8 mouse cellular contexts compared by ENCODE assay signal in genomic region chr19:47936938-47937337, GRCm38 (mm10). TPM values are rescaled to one million over a fixed set of nuclear protein-coding genes. Genes with fewer than 3 reads are reported as not detected.
DNase-seq lines count a peak whose midpoint lies in the region; ATAC-seq and TF ChIP-seq lines count a peak whose summit lies in the region.

No protein-coding gene starts in this region.

- intact Hi-C loops in heart, postnatal 36 days (cut with DNase I): no loop called here

- H3K36me3 ChIP-seq in heart, embryonic 16.5 days (ENCODE audit: control insufficient read depth, insufficient read depth): no peaks in the 10 kb centered on the region
- H3K36me3 ChIP-seq in forebrain, embryonic 10.5 days (replicated peaks): no peaks in the 10 kb centered on the region
- no peaks in the 10 kb centered on the region for H3K36me3 ChIP-seq in limb, embryonic 10.5 days
- H3K36me3 ChIP-seq in midbrain, postnatal 0 days (ENCODE audit: insufficient read depth, low read length): no peaks in the 10 kb centered on the region

- peak overlapping the region; percentile 47 for H3K4me3 ChIP-seq in heart, embryonic 16.5 days (ENCODE audit: low read length)
- peak overlapping the region; percentile 48; the same call in 1 of the 2 replicates for H3K4me3 ChIP-seq in forebrain, embryonic 10.5 days
- H3K4me3 ChIP-seq in limb, embryonic 10.5 days: peak overlapping the region; percentile 44
- H3K4me3 ChIP-seq in midbrain, postnatal 0 days (ENCODE audit: low read depth, low read length): peak overlapping the region; percentile 36; the same call in 1 of the 2 replicates

- no peak for ATAC-seq in heart, embryonic 16.5 days (replicated peaks; ENCODE audit: extremely low read depth, insufficient read depth, low FRiP score)
- ATAC-seq in midbrain, postnatal 0 days (ENCODE audit: low FRiP score): no peak

- no peak overlapping the region for H3K27ac ChIP-seq in heart, embryonic 16.5 days (ENCODE audit: low read length)
- no peak overlapping the region for H3K27ac ChIP-seq in forebrain, embryonic 10.5 days
- H3K27ac ChIP-seq in limb, embryonic 10.5 days: no peak overlapping the region
- 0 out of 2 replicates have a peak overlapping the region, but pooled peaks have one; percentile 32 for H3K27ac ChIP-seq in midbrain, postnatal 0 days (ENCODE audit: low read depth, low read length)

- peak overlapping the region; percentile 83 for H3K4me2 ChIP-seq in heart, embryonic 16.5 days (ENCODE audit: low read depth, low read length)
- peak overlapping the region; percentile 69 for H3K4me2 ChIP-seq in midbrain, postnatal 0 days (ENCODE audit: low read depth, low read length, poor library complexity, severe bottlenecking)

- WGBS in heart, embryonic 16.5 days: 67% methylated on average over 9 of the region's 9 CpGs
- 72% methylated on average over 9 of the region's 9 CpGs for WGBS in forebrain, embryonic 10.5 days
- WGBS in limb, embryonic 10.5 days: 75% methylated on average over 9 of the region's 9 CpGs
- 62% methylated on average over 9 of the region's 9 CpGs for WGBS in midbrain, postnatal 0 days

- peaks cover 11% of the 10 kb centered on the region for H3K27me3 ChIP-seq in heart, embryonic 16.5 days (ENCODE audit: control insufficient read depth, insufficient read depth, low read length)
- peaks cover 34% of the 10 kb centered on the region for H3K27me3 ChIP-seq in forebrain, embryonic 10.5 days (ENCODE audit: poor library complexity, severe bottlenecking)
- H3K27me3 ChIP-seq in limb, embryonic 10.5 days (ENCODE audit: low read depth, poor library complexity, severe bottlenecking): peaks cover 17% of the 10 kb centered on the region
- no peaks in the 10 kb centered on the region for H3K27me3 ChIP-seq in midbrain, postnatal 0 days (ENCODE audit: insufficient read depth, low read length)

- H3K9me3 ChIP-seq in heart, embryonic 16.5 days (replicated peaks; ENCODE audit: control insufficient read depth, low read length): no peaks in the 10 kb centered on the region
- H3K9me3 ChIP-seq in forebrain, embryonic 10.5 days: no peaks in the 10 kb centered on the region
- no peaks in the 10 kb centered on the region for H3K9me3 ChIP-seq in limb, embryonic 10.5 days (replicated peaks)
- H3K9me3 ChIP-seq in midbrain, postnatal 0 days (ENCODE audit: low read length): no peaks in the 10 kb centered on the region

- no peak for DNase-seq in heart, postnatal 36 days
- DNase-seq in forebrain, embryonic 10.5 days (ENCODE audit: extremely low spot score, low spot score): no peak
- DNase-seq in limb, embryonic 10.5 days (ENCODE audit: low spot score): no peak
- DNase-seq in midbrain, postnatal 0 days (ENCODE audit: low spot score): no peak
- no peak for DNase-seq in frontal cortex, adult 2 months (ENCODE audit: extremely low spot score in 1 of 2, low spot score in 1 of 2)
- DNase-seq in frontal cortex, postnatal 14 days (ENCODE audit: low spot score in 2 of 2): no peak
- no peak for DNase-seq in layer of hippocampus, postnatal 36 days

- peaks cover 5% of the 10 kb centered on the region; the same call in 1 of the 2 replicates for H3K4me1 ChIP-seq in heart, embryonic 16.5 days (ENCODE audit: control insufficient read depth, insufficient read depth, low read length)
- H3K4me1 ChIP-seq in forebrain, embryonic 10.5 days: peaks cover 21% of the 10 kb centered on the region
- H3K4me1 ChIP-seq in limb, embryonic 10.5 days: peaks cover 14% of the 10 kb centered on the region
- no peaks in the 10 kb centered on the region for H3K4me1 ChIP-seq in midbrain, postnatal 0 days (ENCODE audit: insufficient read depth, low read length)

- H3K9ac ChIP-seq in heart, embryonic 16.5 days (ENCODE audit: low read length): no peak overlapping the region
- H3K9ac ChIP-seq in midbrain, postnatal 0 days (replicated peaks; ENCODE audit: low read length, poor library complexity, severe bottlenecking): no peak overlapping the region

- no peak for TF ChIP-seq CTCF in midbrain, postnatal 0 days (IDR thresholded peaks at IDR 0.05)

RNA-seq across cellular contexts. Expression of gene Cfap58, which starts 0.5 kb away (rescaled TPM):
- 0.09 and 0.25 TPM in 2 replicates for polyA plus RNA-seq in heart, embryonic 16.5 days (2015; fragmentation: Nextera tagmentation; extraction: Ambion mirVana)
- total RNA-seq in heart, postnatal 36 days (2021): 1 to 10 TPM; 2.1 to 2.2 TPM
- 0.06 TPM in 1 of 2 replicates, not detected in the other for polyA plus RNA-seq in forebrain, embryonic 10.5 days (2016; fragmentation: Nextera tagmentation; extraction: Ambion mirVana)
- not detected in 2 replicates for polyA plus RNA-seq in limb, embryonic 10.5 days (2016; fragmentation: Nextera tagmentation; extraction: Ambion mirVana)
- 0.38 and 1.2 TPM in 2 replicates for total RNA-seq in midbrain, postnatal 0 days (2014; rRNA removed)
- 0.54 and 0.91 TPM in 2 replicates for polyA plus RNA-seq in midbrain, postnatal 0 days (2015; fragmentation: Nextera tagmentation; extraction: Ambion mirVana)
- 0.14 and 0.29 TPM in 2 replicates for polyA plus RNA-seq in frontal cortex, adult 2 months (2012; rRNA removed)
- total RNA-seq in layer of hippocampus, postnatal 36 days (2021): under 1 TPM; 0.30 to 0.35 TPM

RNA-seq across cellular contexts. Expression of gene Itprip, which starts 17.8 kb away (rescaled TPM):
- 18.4 and 23.3 TPM in 2 replicates for polyA plus RNA-seq in heart, embryonic 16.5 days (2015; fragmentation: Nextera tagmentation; extraction: Ambion mirVana)
- 10 to 100 TPM in 1 of 2 experiments, 1 to 10 TPM in 1; 9.9 to 15.1 TPM for total RNA-seq in heart, postnatal 36 days (2021)
- polyA plus RNA-seq in forebrain, embryonic 10.5 days (2016; fragmentation: Nextera tagmentation; extraction: Ambion mirVana): 21.2 and 21.9 TPM in 2 replicates
- polyA plus RNA-seq in limb, embryonic 10.5 days (2016; fragmentation: Nextera tagmentation; extraction: Ambion mirVana): 19.0 and 27.5 TPM in 2 replicates
- total RNA-seq in midbrain, postnatal 0 days (2014; rRNA removed): 2.7 and 3.5 TPM in 2 replicates
- polyA plus RNA-seq in midbrain, postnatal 0 days (2015; fragmentation: Nextera tagmentation; extraction: Ambion mirVana): 1.4 and 1.5 TPM in 2 replicates
- polyA plus RNA-seq in frontal cortex, adult 2 months (2012; rRNA removed): 0.78 and 0.86 TPM in 2 replicates
- 1 to 10 TPM; 1.0 to 1.9 TPM for total RNA-seq in layer of hippocampus, postnatal 36 days (2021)

RNA-seq across cellular contexts. Expression of gene Cfap43, which starts 17.9 kb away (rescaled TPM):
- polyA plus RNA-seq in heart, embryonic 16.5 days (2015; fragmentation: Nextera tagmentation; extraction: Ambion mirVana): 0.38 and 0.42 TPM in 2 replicates
- total RNA-seq in heart, postnatal 36 days (2021): not detected
- 0.05 and 0.06 TPM in 2 replicates for polyA plus RNA-seq in forebrain, embryonic 10.5 days (2016; fragmentation: Nextera tagmentation; extraction: Ambion mirVana)
- polyA plus RNA-seq in limb, embryonic 10.5 days (2016; fragmentation: Nextera tagmentation; extraction: Ambion mirVana): 0.05 and 0.09 TPM in 2 replicates
- total RNA-seq in midbrain, postnatal 0 days (2014; rRNA removed): 0.66 and 4.2 TPM in 2 replicates
- 0.82 and 2.6 TPM in 2 replicates for polyA plus RNA-seq in midbrain, postnatal 0 days (2015; fragmentation: Nextera tagmentation; extraction: Ambion mirVana)
- polyA plus RNA-seq in frontal cortex, adult 2 months (2012; rRNA removed): 0.40 and 0.44 TPM in 2 replicates
- total RNA-seq in layer of hippocampus, postnatal 36 days (2021): 1 to 10 TPM; 1.2 to 1.7 TPM
